Mouse (Mus musculus): ENCODE measurements around the gene Nkpd1. TPM values are rescaled to one million over a fixed set of nuclear protein-coding genes. Genes with fewer than 3 reads are reported as not detected.

Nkpd1 gene
- total and polyA plus RNA-seq, 3 experiments, result 1.1 to 2.1 (median 1.9) TPM

DNA sequence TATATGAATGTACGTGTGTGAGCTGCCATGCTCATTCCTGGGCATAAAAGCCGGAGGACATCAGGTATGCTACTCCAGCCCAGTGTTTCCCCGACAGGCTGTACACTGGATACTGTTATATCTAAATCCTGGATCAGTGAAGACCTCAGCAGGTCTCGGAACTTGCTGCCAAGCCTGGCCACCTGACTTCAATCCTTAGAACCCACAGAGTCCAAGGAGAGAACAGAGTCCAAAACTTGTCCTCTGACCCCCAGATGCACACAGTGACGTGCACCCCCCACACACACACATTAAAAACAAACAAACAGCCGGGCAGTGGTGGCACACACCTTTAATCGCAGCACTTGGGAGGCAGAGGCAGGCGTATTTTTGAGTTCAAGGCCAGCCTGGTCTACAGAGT is 49.8 kb downstream of the Nkpd1 start:
- H3K27ac ChIP-seq (ENCODE audit: insufficient read depth, low read depth), result no peak overlapping the region
- H3K9me3 ChIP-seq (replicated peaks; ENCODE audit: low read length), result peaks cover 13% of the 10 kb centered on the region
- DNase-seq (ENCODE audit: extremely low read depth), result no peak
- no peak for TF ChIP-seq TCF12 (IDR thresholded peaks at IDR 0.05; ENCODE audit: low read depth, low read length)
- no peak for TF ChIP-seq JUND (conservative IDR thresholded peaks at IDR 0.05; ENCODE audit: low read depth, low read length)
- TF ChIP-seq CHD2 (IDR thresholded peaks at IDR 0.05; ENCODE audit: low read length), result no peak
- no peak for TF ChIP-seq CTCF (conservative IDR thresholded peaks at IDR 0.05 in 1 of 2, IDR thresholded peaks at IDR 0.05 in 1 of 2; ENCODE audit: low read depth in 2 of 2, low read length in 2 of 2)
- TF ChIP-seq POLR2A (IDR thresholded peaks at IDR 0.05; ENCODE audit: low read depth, low read length), result no peak
- no peak for TF ChIP-seq UBTF (IDR thresholded peaks at IDR 0.05; ENCODE audit: low read depth, low read length)
- no peak for TF ChIP-seq RAD21 (IDR thresholded peaks at IDR 0.05; ENCODE audit: low read depth, low read length)
- TF ChIP-seq USF1 (IDR thresholded peaks at IDR 0.05; ENCODE audit: low read depth, low read length), result no peak
- TF ChIP-seq CHD1 (IDR thresholded peaks at IDR 0.05; ENCODE audit: low read depth, low read length), result no peak
- TF ChIP-seq MEF2A (IDR thresholded peaks at IDR 0.05; ENCODE audit: borderline replicate concordance, low read depth, low read length), result no peak
- TF ChIP-seq GABPA (IDR thresholded peaks at IDR 0.05; ENCODE audit: insufficient replicate concordance, low read depth, low read length), result no peak
- no peak for TF ChIP-seq MAX (IDR thresholded peaks at IDR 0.05; ENCODE audit: low read length)
- TF ChIP-seq MYC (IDR thresholded peaks at IDR 0.05; ENCODE audit: low read depth, low read length), result no peak
- H3K36me3 ChIP-seq (replicated peaks in 1 of 2; ENCODE audit: control insufficient read depth in 1 of 2, insufficient read depth in 1 of 2, low read length in 1 of 2), result peaks cover 48 to 81% of the 10 kb centered on the region in 2 experiments
- in situ Hi-C loops (cut with MboI; ENCODE audit: low pct_ligation_motif_present, low pct_unique_long_range_greater_than_20kb, low sequenced_read_pairs), result loop anchor here (25.0 kb wide), 1 partner anchor 155 kb away; the partner anchor contains the start of genes Ckm and Klc3
- H3K4me3 ChIP-seq (replicated peaks in 1 of 3; ENCODE audit: low read depth in 2 of 3, low read length in 2 of 3, poor library complexity in 1 of 3), result no peak overlapping the region
- H3K4me1 ChIP-seq (ENCODE audit: control insufficient read depth in 1 of 2, insufficient read depth in 2 of 2), result peaks cover 3 to 39% of the 10 kb centered on the region in 2 experiments; a peak in 3 of 4 replicates
- dilution Hi-C loops (cut with MboI; ENCODE audit: extremely low pct_ligation_motif_present, extremely low pct_unique_long_range_greater_than_20kb, low sequenced_read_pairs), result no loop called here
- no peak overlapping the region for H3K9ac ChIP-seq (ENCODE audit: insufficient read depth, low read depth)
- H3K27me3 ChIP-seq (replicated peaks), result no peaks in the 10 kb centered on the region
- H3K4me2 ChIP-seq (ENCODE audit: insufficient read depth, low read depth, poor library complexity, severe bottlenecking), result no peak overlapping the region
- H3K79me2 ChIP-seq (replicated peaks; ENCODE audit: control insufficient read depth, extremely low read depth, insufficient read depth, poor library complexity, severe bottlenecking), result peaks cover 38% of the 10 kb centered on the region

DNA sequence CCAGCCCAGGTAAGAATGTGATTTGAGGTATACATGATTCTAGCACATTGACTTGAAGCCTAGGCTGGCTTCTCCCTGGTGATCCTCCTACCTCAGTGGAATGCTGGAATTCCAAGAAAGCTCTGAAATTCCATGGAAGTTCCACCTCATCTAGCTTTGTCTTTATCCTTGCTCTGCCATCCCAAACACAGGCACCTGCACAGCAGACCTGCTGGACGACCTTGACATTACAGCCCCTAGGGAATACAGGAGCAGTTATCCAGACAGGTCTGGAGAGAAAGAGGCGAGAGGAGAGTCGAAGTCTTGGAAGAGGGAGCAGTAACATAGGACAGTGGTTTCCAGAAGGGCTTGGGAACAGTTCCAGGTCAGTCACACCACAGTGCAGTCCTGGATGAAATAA is 52.0 kb downstream of the Nkpd1 start:
- no peak overlapping the region for H3K27ac ChIP-seq (ENCODE audit: insufficient read depth, low read depth)
- no peak for DNase-seq (ENCODE audit: extremely low read depth)

More for the DNA sequence above, 52.0 kb downstream of the Nkpd1 start:
- TF ChIP-seq TBP (conservative IDR thresholded peaks at IDR 0.05; ENCODE audit: low read depth, low read length) (no peak), HCFC1 (IDR thresholded peaks at IDR 0.05; ENCODE audit: low read depth, low read length) (no peak), POLR2A (IDR thresholded peaks at IDR 0.05; ENCODE audit: low read depth, low read length) (no peak), ZNF384 (IDR thresholded peaks at IDR 0.05; ENCODE audit: low read depth, low read length) (no peak), MXI1 (IDR thresholded peaks at IDR 0.05; ENCODE audit: low read depth, low read length) (no peak), SIN3A (IDR thresholded peaks at IDR 0.05; ENCODE audit: low read length) (no peak), TCF12 (IDR thresholded peaks at IDR 0.05; ENCODE audit: low read depth, low read length) (no peak), IRF4 (IDR thresholded peaks at IDR 0.05; ENCODE audit: low read depth, low read length) (no peak)
- Histone ChIP-seq H3K36me3 (replicated peaks in 1 of 2; ENCODE audit: control insufficient read depth in 1 of 2, insufficient read depth in 1 of 2, low read length in 1 of 2) (peaks cover 45 to 66% of the 10 kb centered on the region in 2 experiments), H3K4me3 (replicated peaks in 1 of 3; ENCODE audit: low read depth in 2 of 3, low read length in 2 of 3, poor library complexity in 1 of 3) (no peak overlapping the region), H3K4me2 (ENCODE audit: insufficient read depth, low read depth, poor library complexity, severe bottlenecking) (no peak overlapping the region), H3K9me3 (replicated peaks; ENCODE audit: low read length) (peaks cover 10% of the 10 kb centered on the region), H3K79me2 (replicated peaks; ENCODE audit: control insufficient read depth, extremely low read depth, insufficient read depth, poor library complexity, severe bottlenecking) (peaks cover 42% of the 10 kb centered on the region), H3K9ac (ENCODE audit: insufficient read depth, low read depth) (no peak overlapping the region), H3K27me3 (replicated peaks) (no peaks in the 10 kb centered on the region), H3K4me1 (ENCODE audit: control insufficient read depth in 1 of 2, insufficient read depth in 2 of 2) (peaks cover 5 to 36% of the 10 kb centered on the region in 2 experiments; a peak in 3 of 4 replicates)
- dilution Hi-C loops (cut with MboI; ENCODE audit: extremely low pct_ligation_motif_present, extremely low pct_unique_long_range_greater_than_20kb, low sequenced_read_pairs) (no loop called here), in situ Hi-C loops (cut with MboI; ENCODE audit: low pct_ligation_motif_present, low pct_unique_long_range_greater_than_20kb, low sequenced_read_pairs) (loop anchor here (10.0 to 25.0 kb wide), 2 partner anchors 65 to 157 kb away; partner anchors contain the start of genes Bloc1s3, Ckm, Klc3 and Trappc6a)

All from CH12.LX (cell line).